Mouse (Mus musculus): ENCODE data around the gene Kcnj12.

The Kcnj12 gene

GRCm38 (mm10) chr11:61060634-61061033, 38.3 kb downstream of the Kcnj12 start:
- DNase-seq (ENCODE audit: low spot score): no peak

GRCm38 (mm10) chr11:61062548-61063461, 40.4 kb downstream of the Kcnj12 start:
- DNase-seq (ENCODE audit: low spot score): no peak

GRCm38 (mm10) chr11:61063503-61063902, 41.1 kb downstream of the Kcnj12 start:
- no peak for DNase-seq (ENCODE audit: low spot score)

- no peak for DNase-seq (ENCODE audit: low spot score)
These were observed 43.3 kb downstream of the Kcnj12 start for GRCm38 (mm10) chr11:61065620-61066019.

GRCm38 (mm10) chr11:61067133-61067835, 44.9 kb downstream of the Kcnj12 start:
- DNase-seq (ENCODE audit: low spot score): no peak

- DNase-seq (ENCODE audit: low spot score): no peak
These were observed 46.5 kb downstream of the Kcnj12 start for GRCm38 (mm10) chr11:61068866-61069265.

- no peak for DNase-seq (ENCODE audit: low spot score)
These were observed 47.3 kb downstream of the Kcnj12 start for GRCm38 (mm10) chr11:61069645-61070044.

GRCm38 (mm10) chr11:61074646-61075317, 52.4 kb downstream of the Kcnj12 start:
- DNase-seq (ENCODE audit: low spot score): no peak

- no peak for DNase-seq (ENCODE audit: low spot score)
These were observed 53.3 kb downstream of the Kcnj12 start for GRCm38 (mm10) chr11:61075361-61076326.

- no peak for DNase-seq (ENCODE audit: low spot score)
These were observed 59.3 kb downstream of the Kcnj12 start for GRCm38 (mm10) chr11:61081624-61082023.

GRCm38 (mm10) chr11:61090195-61090594, 67.8 kb downstream of the Kcnj12 start:
- no peak for DNase-seq (ENCODE audit: low spot score)

- no peak for DNase-seq (ENCODE audit: low spot score)
These were observed 68.8 kb downstream of the Kcnj12 start for GRCm38 (mm10) chr11:61091192-61091591.

GRCm38 (mm10) chr11:61091642-61092262, 69.4 kb downstream of the Kcnj12 start:
- DNase-seq (ENCODE audit: low spot score): peak; percentile 70

- DNase-seq (ENCODE audit: low spot score): no peak
These were observed 75.7 kb downstream of the Kcnj12 start for GRCm38 (mm10) chr11:61098046-61098445.

GRCm38 (mm10) chr11:61102397-61103339, 80.3 kb downstream of the Kcnj12 start:
- DNase-seq (ENCODE audit: low spot score): no peak

- peak; percentile 90 for DNase-seq (ENCODE audit: low spot score)
These were observed 82.0 kb downstream of the Kcnj12 start for GRCm38 (mm10) chr11:61104241-61104901.

GRCm38 (mm10) chr11:61108911-61109361, 86.6 kb downstream of the Kcnj12 start:
- no peak for DNase-seq (ENCODE audit: low spot score)

- no peak for DNase-seq (ENCODE audit: low spot score)
These were observed 87.3 kb downstream of the Kcnj12 start for GRCm38 (mm10) chr11:61109707-61110106.

- no peak for DNase-seq (ENCODE audit: low spot score)
These were observed 87.7 kb downstream of the Kcnj12 start for GRCm38 (mm10) chr11:61110113-61110512.

Data from MN1 (cell line).